Mouse (Mus musculus) MEL (cell line): Measurements from ENCODE around the gene Spag5.

ENCODE experiments used
- CHD1 ChIP-seq: IDR thresholded peaks from 2 replicates; pipeline ENCODE4 v1.6.1; 2012; ENCODE audit warnings: low read depth, mild to moderate bottlenecking, inconsistent platforms, low read length, improper control_type of control experiment
- CTCF ChIP-seq, 3 experiments: IDR thresholded peaks in 2 of 3; conservative IDR thresholded peaks in 1 of 3; 2 replicates each; pipeline ENCODE4 v1.5.1; 2011 to 2012; ENCODE audit warnings: low read length in 3 of 3, low read depth in 2 of 3, mild to moderate bottlenecking in 2 of 3, improper control_type of control experiment in 1 of 3, inconsistent platforms in 1 of 3, mixed read lengths in 1 of 3, moderate library complexity in 1 of 3; ENCODE audit not compliant: control insufficient read depth in 1 of 3, insufficient read depth in 1 of 3, poor library complexity in 1 of 3, severe bottlenecking in 1 of 3
- E2F4 ChIP-seq: IDR thresholded peaks from 2 replicates; pipeline ENCODE4 v1.6.1; 2011; ENCODE audit warnings: low read depth, low read length, improper control_type of control experiment, borderline replicate concordance
- ELF1 ChIP-seq: IDR thresholded peaks from 2 replicates; pipeline ENCODE4 v1.6.1; 2014; ENCODE audit warnings: low read depth, mild to moderate bottlenecking, inconsistent platforms, low read length, improper control_type of control experiment, moderate library complexity
- EP300 ChIP-seq, 2 experiments: IDR thresholded peaks; 2 replicates each; pipeline ENCODE4 v1.6.1; 2011; ENCODE audit warnings: improper control_type of control experiment in 2 of 2, low read length in 2 of 2, low read depth in 1 of 2, mild to moderate bottlenecking in 1 of 2
- HCFC1 ChIP-seq: IDR thresholded peaks from 2 replicates; pipeline ENCODE4 v1.6.1; 2012; ENCODE audit warnings: low read depth, mild to moderate bottlenecking, inconsistent platforms, low read length, improper control_type of control experiment, moderate library complexity
- JUND ChIP-seq: IDR thresholded peaks from 2 replicates; pipeline ENCODE4 v1.6.1; 2011; ENCODE audit warnings: low read depth, mild to moderate bottlenecking, improper control_type of control experiment, low read length
- MYC ChIP-seq: IDR thresholded peaks from 2 replicates; pipeline ENCODE4 v1.6.1; 2011; ENCODE audit warnings: low read depth, mild to moderate bottlenecking, low read length, improper control_type of control experiment, moderate library complexity
- POLR2A ChIP-seq, 2 experiments: IDR thresholded peaks; 2 replicates each; pipeline ENCODE4 v1.6.1; 2011 to 2012; ENCODE audit warnings: low read length in 2 of 2, mild to moderate bottlenecking in 2 of 2, control low read depth in 1 of 2, improper control_type of control experiment in 1 of 2, low read depth in 1 of 2, moderate library complexity in 1 of 2; ENCODE audit not compliant: control insufficient read depth in 1 of 2, insufficient read depth in 1 of 2, poor library complexity in 1 of 2
- POLR2AphosphoS2 ChIP-seq: IDR thresholded peaks from 2 replicates; pipeline ENCODE4 v1.6.1; 2011; ENCODE audit warnings: low read length, improper control_type of control experiment
- TAL1 ChIP-seq: IDR thresholded peaks from 2 replicates; pipeline ENCODE4 v1.6.1; 2012; ENCODE audit warnings: mild to moderate bottlenecking, inconsistent platforms, low read length, moderate library complexity, mixed read lengths
- TBP ChIP-seq: IDR thresholded peaks from 2 replicates; pipeline ENCODE4 v1.8.0; 2011; ENCODE audit warnings: low read depth, low read length, improper control_type of control experiment
- ZKSCAN1 ChIP-seq: IDR thresholded peaks from 2 replicates; pipeline ENCODE4 v1.6.1; 2012; ENCODE audit warnings: low read depth, mild to moderate bottlenecking, inconsistent platforms, low read length, improper control_type of control experiment, moderate library complexity

GRCm38 (mm10) chr11:78265571-78265970, 35.8 kb upstream of the Spag5 start:
- no peak for TF ChIP-seq CTCF (IDR thresholded peaks at IDR 0.05 in 2 of 3, conservative IDR thresholded peaks at IDR 0.05 in 1 of 3; ENCODE audit: control insufficient read depth in 1 of 3, insufficient read depth in 1 of 3, low read depth in 2 of 3, low read length in 3 of 3, poor library complexity in 1 of 3, severe bottlenecking in 1 of 3)
- TF ChIP-seq TAL1: no peak
- no peak for TF ChIP-seq ELF1
- TF ChIP-seq EP300 (IDR thresholded peaks at IDR 0.05; ENCODE audit: low read depth in 1 of 2, low read length in 2 of 2): no peak
- TF ChIP-seq E2F4: no peak
- no peak for TF ChIP-seq POLR2AphosphoS2
- no peak for TF ChIP-seq POLR2A (IDR thresholded peaks at IDR 0.05; ENCODE audit: control insufficient read depth in 1 of 2, insufficient read depth in 1 of 2, low read depth in 1 of 2, low read length in 2 of 2, poor library complexity in 1 of 2)
- no peak for TF ChIP-seq MYC
- no peak for TF ChIP-seq CHD1
- no peak for TF ChIP-seq TBP
- no peak for TF ChIP-seq HCFC1
- TF ChIP-seq ZKSCAN1: no peak
- no peak for TF ChIP-seq JUND
